Mouse (Mus musculus) spleen, adult 10 weeks (tissue): ENCODE results near the gene Olfr1333. TPM values are rescaled to one million over a fixed set of nuclear protein-coding genes. Genes with fewer than 3 reads are reported as not detected.

ENCODE experiments used
- polyA plus RNA-seq: library from polyadenylated mRNA; stranded (reverse); fragments of 350-450 nt; fragmentation: Illumina TruSeq; extraction: RNeasy Lipid Tissue Mini Kit (QIAGEN cat#74804); gene quantifications from one replicate; pipeline ENCODE4 v1.2.3, GENCODE M21; 2015; ENCODE audit warnings: low replicate concordance; ENCODE audit not compliant: insufficient read depth

Olfr1333 gene
- polyA plus RNA-seq, result not detected

DNA sequence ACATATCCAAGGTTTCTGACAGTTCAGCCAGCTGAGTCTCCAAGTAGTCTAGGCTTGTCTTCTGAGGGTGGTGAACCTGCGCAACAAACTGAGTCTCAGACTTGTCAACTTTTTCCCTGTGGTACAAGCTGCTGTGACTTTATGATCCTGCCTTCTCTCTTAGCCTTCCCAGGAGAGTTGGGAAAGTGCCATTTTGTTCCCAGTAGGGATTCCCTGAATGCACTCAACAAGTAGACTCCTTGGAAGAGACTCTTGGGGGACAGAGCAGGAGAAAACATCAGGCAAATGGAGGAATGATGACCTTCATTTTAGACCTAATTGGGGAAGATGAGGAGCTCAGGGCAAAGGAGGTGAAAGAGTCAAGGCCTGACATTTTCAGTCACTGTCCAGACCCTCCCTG lies at the start of gene Olfr1333:
Gene Olfr1333, minus strand, starts transcription at position 101 of the 400 bp plus-strand sequence.

DNA sequence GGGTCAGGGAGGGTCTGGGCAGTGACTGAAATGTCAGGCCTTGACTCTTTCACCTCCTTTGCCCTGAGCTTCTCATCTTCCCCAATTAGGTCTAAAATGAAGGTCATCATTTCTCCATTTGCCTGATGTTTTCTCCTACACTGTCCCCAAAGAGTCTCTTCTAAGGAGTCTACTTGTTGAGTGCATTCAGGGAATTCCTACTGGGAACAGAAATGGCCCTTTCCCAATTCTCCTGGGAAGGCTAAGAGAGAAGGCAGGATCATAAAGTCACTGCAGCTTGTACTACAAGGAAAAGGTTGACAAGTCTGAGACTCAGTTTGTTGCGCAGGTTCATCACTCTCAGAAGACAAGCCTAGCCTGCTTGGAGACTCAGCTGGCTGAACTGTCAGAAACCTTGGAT lies 28.3 kb upstream of the Olfr1333 start, which contains the start of gene Olfr1331:
Gene Olfr1331, plus strand, starts transcription at position 301 of the 400 bp plus-strand sequence.

DNA sequence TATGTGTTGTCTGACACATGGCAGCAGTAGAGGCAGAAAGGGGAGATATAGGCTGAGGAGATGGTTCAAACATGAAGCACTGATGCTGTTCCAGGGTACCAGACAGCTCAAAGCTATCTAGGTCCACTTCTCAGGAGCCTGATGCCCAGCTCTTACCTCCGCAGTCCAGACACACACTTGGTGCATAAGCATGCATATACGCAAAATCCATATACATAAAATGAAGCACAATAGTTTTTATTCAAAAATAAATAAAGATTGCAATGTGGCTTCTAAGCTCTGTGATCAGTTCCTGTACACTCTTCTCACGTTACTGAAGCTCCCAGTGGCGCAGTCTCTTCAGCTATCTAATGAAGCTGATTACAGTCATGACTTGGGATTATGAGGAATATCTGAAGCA lies 26.2 kb downstream of the Olfr1333 start, which contains the start of gene Olfr1335:
Gene Olfr1335, minus strand, starts transcription at position 101 of the 400 bp plus-strand sequence.

DNA sequence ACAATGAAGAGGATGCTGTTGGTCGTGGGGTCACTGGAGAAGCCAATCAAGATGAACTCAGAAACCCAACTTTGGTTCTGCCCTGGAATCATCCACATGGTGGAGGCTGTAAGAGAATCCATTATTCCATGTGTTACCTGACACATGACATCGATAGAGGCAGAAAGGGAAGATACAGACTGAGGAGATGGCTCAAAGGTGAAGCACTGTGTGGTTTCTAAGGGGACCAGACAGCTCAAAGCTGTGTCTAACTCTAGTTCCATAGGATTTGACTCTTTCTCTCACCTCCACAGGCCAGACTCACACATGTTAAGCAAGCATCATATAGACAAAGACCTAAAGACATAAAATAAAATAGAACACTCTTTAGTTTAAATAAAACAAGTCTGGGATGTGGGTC lies 53.6 kb downstream of the Olfr1333 start, which contains the start of gene Olfr1337:
Gene Olfr1337, minus strand, starts transcription at position 101 of the 400 bp plus-strand sequence.

Other genes with a start within 250 kb of the Olfr1333 start
- gene Cfap57, start 215.5 kb downstream of the Olfr1333 start, polyA plus RNA-seq, result not detected
- gene Ebna1bp2, start 215.5 kb downstream of the Olfr1333 start, polyA plus RNA-seq, result 91.8 TPM
- gene Olfr62, start 177.3 kb downstream of the Olfr1333 start, polyA plus RNA-seq, result not detected
- not detected for gene Olfr1342, start 143.5 kb downstream of the Olfr1333 start, polyA plus RNA-seq
- not detected for gene Olfr1341, start 132.8 kb downstream of the Olfr1333 start, polyA plus RNA-seq
- not detected for gene Olfr1340, start 116.1 kb downstream of the Olfr1333 start, polyA plus RNA-seq
- not detected for gene Olfr1339, start 104.1 kb downstream of the Olfr1333 start, polyA plus RNA-seq
- gene Olfr1338, start 77.5 kb downstream of the Olfr1333 start, polyA plus RNA-seq, result not detected
- not detected for gene Olfr1337, start 53.7 kb downstream of the Olfr1333 start, polyA plus RNA-seq
- not detected for gene Olfr1335, start 26.3 kb downstream of the Olfr1333 start, polyA plus RNA-seq
- gene Olfr1331, start 28.4 kb upstream of the Olfr1333 start, polyA plus RNA-seq, result not detected
- not detected for gene Olfr1330, start 52.3 kb upstream of the Olfr1333 start, polyA plus RNA-seq
- gene Olfr1329, start 81.2 kb upstream of the Olfr1333 start, polyA plus RNA-seq, result not detected
- not detected for gene Olfr1328, start 102.3 kb upstream of the Olfr1333 start, polyA plus RNA-seq
- gene Lao1, start 125.3 kb upstream of the Olfr1333 start, polyA plus RNA-seq, result not detected